Mouse (Mus musculus) embryonic fibroblast, embryonic 13.5 days (primary cell): Measurements from ENCODE around the gene Sh3rf1.

Experiments used
- CTCF ChIP-seq: IDR thresholded peaks from 2 replicates; pipeline ENCODE4 v1.5.1; 2011; ENCODE audit warnings: mild to moderate bottlenecking, control low read depth, low read length, moderate library complexity, borderline replicate concordance; ENCODE audit not compliant: insufficient read depth
- POLR2A ChIP-seq: IDR thresholded peaks from 2 replicates; pipeline ENCODE4 v1.6.1; 2011; ENCODE audit warnings: low read depth, mild to moderate bottlenecking, control low read depth, low read length, moderate library complexity

- no peak for TF ChIP-seq POLR2A
- TF ChIP-seq CTCF: no peak
These were observed 94.0 kb downstream of the Sh3rf1 start for GRCm38 (mm10) chr8:61317535-61318136.
